Mouse (Mus musculus) layer of hippocampus, adult 9-11 months (tissue): Measurements from ENCODE around the gene Pnmal1.
"Not testable (repeated sequence)": the region's sequence is repeated elsewhere in the genome, so short reads cannot be mapped to it uniquely, and the experiment has no call there.

ENCODE experiments used
- DNase-seq: peaks from one replicate; pipeline ENCODE4 v3.0.0; 2022

Pnmal1 gene

GRCm38 (mm10) chr7:16953776-16954175 lies 5.7 kb upstream of the Pnmal1 start:
- not testable (repeated sequence) for DNase-seq

- DNase-seq = no peak
Observed at GRCm38 (mm10) chr7:16955712-16956111, 3.8 kb upstream of the Pnmal1 start.

GRCm38 (mm10) chr7:16956410-16957265 lies 2.8 kb upstream of the Pnmal1 start:
- DNase-seq = peak; percentile 88

- no peak for DNase-seq
Observed at GRCm38 (mm10) chr7:16961678-16962077, 2.2 kb downstream of the Pnmal1 start.

- DNase-seq = no peak
Observed at GRCm38 (mm10) chr7:16968414-16968813, 8.9 kb downstream of the Pnmal1 start.

- no peak for DNase-seq
Observed at GRCm38 (mm10) chr7:16971160-16971559, 11.7 kb downstream of the Pnmal1 start.

- peak; percentile 90 for DNase-seq
Observed at GRCm38 (mm10) chr7:16974018-16974417, 14.5 kb downstream of the Pnmal1 start.

- DNase-seq = no peak
Observed at GRCm38 (mm10) chr7:16976298-16976697, 16.8 kb downstream of the Pnmal1 start.

GRCm38 (mm10) chr7:16978173-16978572 lies 18.7 kb downstream of the Pnmal1 start:
- DNase-seq = no peak

GRCm38 (mm10) chr7:16978593-16978992 lies 19.1 kb downstream of the Pnmal1 start:
- no peak for DNase-seq

GRCm38 (mm10) chr7:16980348-16980747 lies 20.9 kb downstream of the Pnmal1 start:
- peak; percentile 50 for DNase-seq

- DNase-seq = peak; percentile 93
Observed at GRCm38 (mm10) chr7:16982859-16983568, 23.5 kb downstream of the Pnmal1 start, which contains the start of gene Gm42372. Gene Gm42372 (plus strand): TSS chr7:16983086.

- DNase-seq = no peak
Observed at GRCm38 (mm10) chr7:16987541-16988149, 28.2 kb downstream of the Pnmal1 start.

GRCm38 (mm10) chr7:16988405-16988804 lies 28.9 kb downstream of the Pnmal1 start:
- DNase-seq = no peak

- no peak for DNase-seq
Observed at GRCm38 (mm10) chr7:16990006-16990744, 30.7 kb downstream of the Pnmal1 start.

GRCm38 (mm10) chr7:16991681-16992450 lies 32.4 kb downstream of the Pnmal1 start:
- no peak for DNase-seq

- DNase-seq = no peak
Observed at GRCm38 (mm10) chr7:16992451-16992807, 33.0 kb downstream of the Pnmal1 start, which contains the start of gene Ccdc8. Gene Ccdc8 (plus strand): TSS chr7:16992708.

GRCm38 (mm10) chr7:16993651-16994399 lies 34.3 kb downstream of the Pnmal1 start:
- DNase-seq = no peak

- no peak for DNase-seq
Observed at GRCm38 (mm10) chr7:16994400-16994799, 34.9 kb downstream of the Pnmal1 start.

- no peak for DNase-seq
Observed at GRCm38 (mm10) chr7:16995345-16995744, 35.9 kb downstream of the Pnmal1 start.

GRCm38 (mm10) chr7:16999233-16999632 lies 39.8 kb downstream of the Pnmal1 start:
- no peak for DNase-seq
